Mouse (Mus musculus) WW6 (cell line): ENCODE data around the gene Gramd1b.

ENCODE experiments used
- DNase-seq: peaks from one replicate; pipeline ENCODE4 v3.0.0-alpha.2; 2013; ENCODE audit warnings: low read depth, low spot score

Gramd1b gene

DNA sequence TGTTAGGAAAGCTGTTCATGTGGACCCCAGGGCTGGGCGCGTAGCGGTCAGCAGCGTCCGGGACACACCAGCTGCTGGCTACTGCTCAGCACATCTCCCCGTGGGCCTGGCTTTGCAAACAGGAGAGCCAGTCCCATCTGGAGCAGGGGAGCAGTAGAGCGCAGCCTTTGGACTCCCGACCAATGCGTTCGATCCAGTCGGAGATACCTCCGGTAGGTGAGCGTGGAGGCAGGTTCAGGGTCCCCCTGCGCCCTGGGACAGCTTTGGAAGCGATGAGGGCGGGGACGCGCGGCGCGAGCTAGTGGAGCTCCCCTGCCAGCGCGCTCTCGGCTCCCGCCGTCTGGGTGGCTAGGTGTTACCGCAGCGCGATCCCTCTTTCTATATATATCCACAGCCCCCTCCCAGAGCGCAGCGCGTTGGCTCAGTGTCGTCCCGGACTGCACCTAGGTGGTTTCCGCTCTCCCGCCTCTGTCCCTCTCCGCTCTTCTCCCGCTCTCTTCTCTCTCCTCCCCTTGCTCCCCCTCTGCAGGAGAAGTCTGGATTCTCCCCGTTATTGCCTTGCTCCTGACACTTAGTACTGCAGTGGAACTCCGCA lies at the start of gene Gramd1b:
Gene Gramd1b, minus strand, starts transcription at position 357 of the 595 bp plus-strand sequence.
- peak; percentile 16 for DNase-seq

DNA sequence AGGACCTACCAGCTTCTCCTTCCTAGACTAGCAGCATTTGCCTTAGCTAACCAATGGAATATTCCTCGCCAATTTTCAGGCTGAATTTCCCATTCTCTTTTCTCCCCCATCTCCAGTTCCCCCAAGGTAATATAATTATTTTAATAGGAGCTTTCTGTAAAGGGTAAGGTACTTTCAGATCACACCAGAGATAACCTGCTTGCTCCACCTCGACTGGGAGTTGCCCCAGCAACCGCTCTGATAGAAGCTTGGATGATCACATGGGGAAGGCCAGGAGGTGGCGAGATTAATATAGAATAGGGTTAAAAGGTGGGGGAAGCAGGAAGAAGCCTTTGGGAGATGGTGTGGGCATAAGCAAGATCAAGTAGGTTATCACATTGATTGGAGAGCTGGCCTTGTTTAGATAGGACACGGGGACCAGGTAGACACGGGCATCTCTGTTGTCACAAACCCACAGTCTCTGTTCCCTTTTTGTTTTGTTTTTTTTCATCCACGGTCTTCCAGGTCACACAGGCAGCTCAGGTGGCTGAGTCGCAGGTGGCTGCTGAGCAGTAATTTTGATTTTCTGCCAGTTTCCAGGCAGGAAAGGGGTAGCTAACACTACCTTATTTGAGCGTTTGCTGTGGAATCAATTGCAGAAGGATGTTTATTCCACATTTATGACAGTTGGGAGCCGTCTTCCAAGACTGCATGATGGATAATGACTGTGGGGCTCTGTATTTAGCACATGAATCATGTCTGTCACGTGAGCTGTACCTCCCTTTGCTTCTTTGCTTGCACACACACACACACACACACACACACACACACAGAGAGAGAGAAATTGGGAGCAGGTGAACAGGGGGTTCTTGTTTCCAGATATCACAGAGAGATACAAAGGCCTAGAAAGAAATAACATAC lies 47.8 kb upstream of the Gramd1b start:
- no peak for DNase-seq

DNA sequence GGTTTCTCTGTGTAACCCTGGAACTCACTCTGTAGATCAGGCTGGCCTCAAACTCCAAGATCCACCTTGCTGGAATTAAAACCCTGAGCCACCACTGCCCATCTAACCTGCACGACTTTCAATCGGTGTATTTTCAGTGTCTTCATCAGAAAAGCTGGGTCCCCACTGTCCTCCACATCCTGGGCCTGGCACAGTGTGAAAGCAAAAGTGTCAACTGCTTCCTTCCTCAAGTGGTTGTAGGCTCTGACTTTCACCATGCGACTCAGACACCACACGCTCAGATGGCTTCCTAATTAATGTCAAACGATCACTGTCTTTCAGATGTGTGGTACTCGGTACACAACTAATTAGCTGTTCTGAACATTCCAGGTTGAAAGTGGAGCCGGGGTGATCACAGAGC lies 45.9 kb upstream of the Gramd1b start:
- DNase-seq, result no peak

DNA sequence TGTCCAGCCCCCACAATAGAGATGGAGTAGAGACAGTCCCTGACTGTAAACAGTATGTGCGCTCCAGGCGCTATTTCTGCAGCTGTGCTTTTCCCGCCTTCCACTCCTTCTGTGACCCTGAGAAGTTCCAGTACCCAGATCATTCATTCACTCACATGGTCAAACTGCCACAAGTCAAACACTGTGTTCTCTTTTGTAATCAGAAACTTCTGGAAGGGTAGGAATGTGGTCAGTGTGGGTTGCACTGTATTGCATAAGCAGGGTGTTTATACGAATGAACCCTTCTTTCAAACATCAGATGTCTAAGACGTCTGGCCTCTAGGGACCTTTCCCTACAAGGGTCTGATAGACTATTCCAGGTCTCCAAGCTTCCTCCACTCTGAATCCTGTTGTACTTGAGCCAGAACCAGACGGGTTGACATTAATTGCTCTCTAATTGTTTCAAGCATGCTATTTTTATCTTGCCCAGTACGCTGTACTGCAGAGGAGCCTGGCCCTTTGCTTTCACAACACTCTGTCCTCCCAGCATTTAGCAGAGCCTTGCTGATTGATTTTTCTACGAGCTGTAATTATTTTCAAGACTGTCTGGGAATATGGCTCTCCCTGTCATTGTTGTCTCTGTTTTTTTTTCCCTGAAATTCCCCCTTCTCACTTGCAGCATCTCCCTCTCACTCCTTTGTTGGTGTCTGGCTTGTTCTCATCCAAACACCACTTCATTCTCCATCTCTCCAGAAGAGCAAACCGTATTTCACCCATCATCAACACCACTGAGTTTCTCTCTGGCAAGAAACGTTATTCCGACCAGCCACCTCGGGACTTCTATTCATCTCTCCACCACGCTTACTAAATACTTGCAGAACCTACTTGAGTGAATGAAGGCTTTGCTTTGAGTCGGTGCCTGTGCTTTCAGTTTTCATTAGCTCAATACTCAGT lies 44.1 kb upstream of the Gramd1b start:
- no peak for DNase-seq

DNA sequence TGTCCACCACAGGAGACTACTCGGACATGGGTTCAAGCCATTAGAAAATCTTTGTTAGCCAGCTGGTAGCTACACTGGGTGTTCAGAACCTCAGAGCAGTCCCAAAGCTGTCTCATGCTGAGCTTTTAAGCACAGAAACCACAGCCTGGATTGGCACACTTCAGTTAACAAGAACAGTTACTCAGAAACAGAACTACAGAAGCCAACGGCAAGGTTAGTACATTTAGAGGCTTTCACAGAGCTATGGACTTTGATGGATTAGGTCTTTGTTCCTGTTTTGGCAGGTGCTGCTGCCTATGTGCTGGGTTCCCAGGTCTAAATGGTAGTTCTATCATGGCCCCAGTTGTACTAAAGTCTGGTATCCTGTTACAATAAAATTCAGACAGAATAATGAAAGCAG lies 40.1 kb upstream of the Gramd1b start:
- DNase-seq, result no peak

DNA sequence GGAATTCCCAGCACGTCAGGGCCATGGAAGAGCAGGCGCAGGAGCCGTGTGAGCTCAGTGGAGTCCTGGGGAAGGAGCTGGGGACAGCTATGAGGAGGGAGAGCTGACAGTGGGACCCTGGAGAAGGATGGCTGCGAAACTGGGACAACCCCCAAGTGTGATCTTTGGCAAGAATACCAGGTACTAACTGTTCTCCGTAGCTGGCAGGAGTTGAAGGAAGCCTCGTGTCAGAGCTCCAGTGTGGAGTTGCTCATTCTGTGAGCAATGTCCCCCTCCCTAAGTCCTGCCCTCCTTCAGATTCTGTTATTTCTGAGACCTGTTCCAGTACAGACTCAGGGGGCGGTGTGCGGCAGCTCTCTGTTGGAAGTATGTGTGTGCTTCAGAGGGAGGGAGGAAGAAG lies 36.9 kb upstream of the Gramd1b start:
- DNase-seq, result no peak

DNA sequence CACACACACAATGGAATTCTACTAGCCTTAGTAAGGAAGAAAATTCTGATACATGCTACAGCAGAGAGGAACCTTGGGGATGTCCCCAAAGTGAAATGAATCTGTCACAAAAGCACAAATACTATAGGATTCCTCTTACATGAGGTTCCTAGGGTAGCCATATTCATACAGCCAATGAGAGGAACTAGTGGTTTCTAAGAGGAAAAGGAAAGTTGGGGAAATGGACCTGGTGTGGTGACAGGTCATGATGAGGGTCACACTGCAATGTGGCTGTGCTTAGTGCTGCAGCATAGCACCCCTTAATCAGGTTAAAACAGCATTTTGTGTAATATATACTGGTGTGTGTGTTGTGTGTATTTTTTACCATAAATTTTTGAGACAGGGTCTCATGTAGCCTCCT lies 32.6 kb upstream of the Gramd1b start:
- DNase-seq, result no peak

DNA sequence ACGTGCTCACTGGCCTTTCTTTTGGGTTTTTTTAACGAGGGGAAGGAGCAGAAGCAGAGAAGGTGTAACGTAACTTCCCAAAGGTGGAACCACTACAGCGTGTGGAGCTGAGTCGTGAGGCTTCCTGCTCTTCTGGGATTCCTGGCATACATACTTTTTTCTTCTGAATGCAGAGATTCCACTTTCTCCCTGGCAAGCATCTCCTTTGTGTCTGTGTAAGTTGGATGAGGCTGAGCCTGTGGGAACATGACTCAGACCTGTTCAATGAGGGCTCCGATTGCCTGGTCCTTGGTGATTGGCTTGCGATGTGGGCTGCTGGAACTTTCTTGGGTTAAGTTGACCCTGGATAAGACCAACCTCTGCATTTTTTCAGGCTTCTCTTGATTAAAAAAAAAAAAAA lies 28.5 kb upstream of the Gramd1b start:
- no peak for DNase-seq

DNA sequence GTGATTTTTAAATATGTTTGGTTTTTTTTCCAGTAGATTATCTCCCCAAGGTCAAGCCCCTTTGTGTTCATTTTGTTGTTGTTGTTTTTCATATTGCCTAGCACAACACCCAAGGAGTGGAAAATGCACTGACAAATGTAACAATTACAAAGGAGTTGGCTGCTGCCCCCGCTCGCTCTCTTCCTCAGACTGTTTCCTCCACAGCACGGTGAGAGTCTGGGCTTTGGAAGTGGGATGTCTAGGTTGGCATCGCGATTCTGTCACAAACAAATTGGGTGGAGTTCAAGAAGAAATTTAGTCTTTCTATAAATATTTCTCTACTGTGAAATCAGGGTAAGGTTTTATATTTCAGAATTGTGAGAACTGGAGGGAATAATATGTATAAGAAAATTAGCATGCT lies 26.6 kb upstream of the Gramd1b start:
- no peak for DNase-seq

DNA sequence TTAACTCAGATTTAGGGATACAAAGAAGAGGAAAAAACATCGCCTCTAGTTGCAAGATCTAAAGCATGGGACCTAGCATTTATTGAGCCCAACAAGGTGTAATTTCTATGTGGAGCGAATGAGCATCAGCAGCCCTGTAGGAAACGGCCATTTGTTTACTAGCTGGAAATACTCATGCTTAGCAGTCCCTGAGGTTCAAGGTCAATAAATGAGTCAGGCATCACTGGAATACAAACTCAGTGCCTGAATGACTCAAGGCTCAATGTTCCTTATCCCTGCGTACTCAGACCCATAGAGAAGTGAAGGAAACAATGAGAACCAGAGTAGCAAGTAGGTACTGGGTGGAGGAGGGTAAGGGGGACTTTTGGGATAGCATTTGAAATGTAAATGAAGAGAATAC lies 25.2 kb upstream of the Gramd1b start:
- no peak for DNase-seq

DNA sequence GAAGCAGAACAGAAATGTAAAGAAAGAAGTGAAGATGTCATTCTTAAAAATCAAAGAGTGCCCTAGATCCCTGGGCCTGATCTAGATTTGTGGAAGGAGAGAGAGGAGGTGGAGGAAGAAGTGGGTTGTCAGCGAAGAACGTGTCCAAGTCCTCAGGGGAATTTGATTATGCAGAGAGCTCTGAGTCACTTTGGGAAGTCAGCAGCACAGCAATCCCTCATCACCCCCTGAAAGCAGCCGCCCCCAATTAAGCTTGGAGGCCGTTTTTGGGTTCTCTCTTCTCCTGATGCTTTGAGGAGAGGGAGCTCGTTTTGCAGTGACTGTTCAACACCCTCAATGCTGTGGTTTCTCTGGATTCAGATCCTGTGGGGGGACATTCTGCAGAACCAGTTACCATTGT lies 24.1 kb upstream of the Gramd1b start:
- DNase-seq, result no peak

DNA sequence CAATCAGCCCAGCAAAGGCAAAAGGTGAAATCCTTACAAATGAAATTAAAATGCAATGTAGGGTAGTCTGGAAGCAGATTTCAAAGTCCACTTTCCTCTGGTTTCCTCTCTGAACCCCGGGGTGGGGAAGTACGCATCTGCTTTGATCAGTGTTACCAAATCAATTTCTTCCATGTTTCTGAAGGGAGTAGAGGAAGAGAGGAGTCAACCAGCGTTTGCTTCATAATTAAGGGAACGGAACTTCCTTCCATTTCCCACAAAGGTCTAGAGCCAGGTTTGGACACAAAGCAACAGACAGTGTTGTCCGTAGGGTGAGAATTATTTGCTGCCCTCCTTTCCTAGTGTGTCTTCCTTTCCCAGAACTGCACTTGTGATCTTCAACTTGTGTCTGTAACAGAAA lies 16.7 kb upstream of the Gramd1b start:
- DNase-seq, result no peak

DNA sequence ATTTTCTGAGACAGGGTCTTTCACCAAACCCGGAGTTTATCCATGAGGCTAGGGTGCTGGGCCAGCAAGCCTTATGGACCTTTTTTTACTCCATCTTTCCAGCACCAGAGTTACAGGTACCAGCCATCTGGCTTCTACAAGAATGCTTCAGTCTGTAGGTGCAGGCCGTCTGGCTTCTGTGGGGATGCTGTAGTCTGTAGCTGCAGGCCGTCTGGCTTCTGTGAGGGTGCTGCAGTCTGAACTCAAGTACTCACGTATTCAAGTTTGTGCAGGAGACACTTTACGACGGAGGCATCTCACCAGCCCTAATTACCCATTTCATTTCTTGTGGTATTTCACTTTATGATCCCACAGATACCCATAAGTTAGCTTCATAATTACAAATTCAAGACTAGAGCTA lies 14.0 kb upstream of the Gramd1b start:
- DNase-seq, result no peak

DNA sequence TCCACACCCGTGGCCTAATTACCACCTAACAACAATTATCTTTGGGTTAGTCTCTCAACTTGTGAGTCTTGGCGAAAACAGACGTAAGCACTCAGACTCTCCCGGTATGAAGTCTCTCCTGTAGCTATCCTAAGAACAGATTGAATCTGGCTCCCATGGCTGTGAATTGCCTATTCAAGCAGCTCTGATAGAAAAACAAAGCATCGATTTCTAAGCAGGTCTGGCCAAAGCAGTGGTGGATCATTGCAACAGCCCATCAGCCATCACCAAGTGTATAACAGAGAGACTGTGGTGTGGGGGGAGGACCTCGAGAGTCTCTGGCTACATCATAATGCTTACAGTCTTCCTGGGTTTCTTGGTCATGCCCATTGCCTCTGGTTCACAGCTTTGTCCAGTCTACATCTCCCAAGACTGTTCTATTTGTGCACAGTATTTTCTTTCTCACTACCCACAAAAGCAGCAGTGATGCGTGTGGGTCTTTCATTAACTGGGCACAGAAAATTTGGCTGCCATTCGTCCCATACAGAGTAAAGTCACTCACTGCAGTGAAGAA lies 8.5 kb upstream of the Gramd1b start:
- no peak for DNase-seq

DNA sequence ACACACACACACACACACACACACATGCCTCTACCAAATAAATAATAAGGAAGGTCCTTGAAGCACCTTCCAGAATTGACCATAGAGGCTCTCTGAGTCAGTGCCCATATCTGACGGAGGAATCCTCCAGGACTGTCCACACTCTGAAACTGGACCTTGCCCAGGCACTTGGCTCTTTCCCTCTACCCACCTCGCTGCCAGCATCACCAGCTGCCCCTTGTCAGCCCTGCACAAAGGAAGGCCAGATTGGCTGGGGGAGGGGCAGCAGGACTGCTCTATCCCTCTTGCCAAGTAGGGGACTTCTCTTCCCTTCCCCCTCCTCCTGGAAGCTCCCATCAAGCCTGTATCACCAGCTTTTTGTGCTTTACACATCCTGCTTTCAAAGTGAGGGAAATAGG lies 6.5 kb upstream of the Gramd1b start:
- no peak for DNase-seq

DNA sequence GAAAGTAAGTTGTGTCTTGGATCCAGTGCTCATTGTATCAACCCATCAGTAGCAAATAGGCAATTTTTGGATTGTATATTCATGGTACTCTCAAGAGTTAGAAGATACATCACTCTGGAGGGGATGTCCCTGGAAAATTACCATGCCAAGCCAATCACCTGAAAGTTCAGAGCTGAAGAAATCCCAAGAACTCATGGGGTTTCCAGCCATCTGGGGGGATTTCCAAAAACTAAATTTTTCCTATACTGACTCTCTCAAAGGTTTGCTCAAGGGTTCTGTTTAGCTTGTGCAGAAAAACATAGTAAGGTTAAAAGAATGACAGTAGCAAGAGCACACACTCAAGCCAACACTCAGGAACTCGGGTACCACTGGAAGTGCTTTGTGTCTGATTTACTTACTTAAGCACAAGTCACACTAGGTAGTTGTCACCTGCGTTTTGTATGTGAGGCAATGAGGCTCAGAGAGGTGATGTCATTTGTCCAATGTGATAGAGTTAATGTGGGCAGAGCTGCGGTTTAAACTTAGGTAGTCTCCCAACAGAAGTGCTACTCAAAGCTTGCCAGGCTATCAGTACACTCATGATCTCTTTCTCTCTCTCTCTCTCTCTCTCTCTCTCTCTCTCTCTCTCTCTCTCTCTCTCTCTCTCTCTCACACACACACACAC lies 6.0 kb upstream of the Gramd1b start:
- DNase-seq, result no peak

DNA sequence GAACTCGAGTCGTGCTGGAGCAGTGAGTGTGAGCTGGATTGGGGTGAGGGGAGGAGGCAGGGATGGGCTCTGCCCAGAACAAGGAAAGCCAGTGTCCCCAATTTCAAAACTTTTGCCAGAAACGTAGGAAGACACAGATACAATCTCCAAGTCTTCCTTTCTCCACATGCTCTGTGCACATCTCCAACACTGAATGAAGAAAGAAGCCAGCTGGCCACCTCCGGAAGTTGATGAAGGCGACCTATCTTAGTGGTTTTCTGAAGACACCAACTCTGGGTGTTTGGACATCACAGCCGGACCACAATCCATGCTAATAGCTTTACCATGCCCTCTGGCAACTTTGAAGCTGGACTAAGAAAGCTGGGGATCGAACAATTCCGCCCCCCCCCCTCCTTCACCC lies 647 bp downstream of the Gramd1b start:
- DNase-seq, result no peak

DNA sequence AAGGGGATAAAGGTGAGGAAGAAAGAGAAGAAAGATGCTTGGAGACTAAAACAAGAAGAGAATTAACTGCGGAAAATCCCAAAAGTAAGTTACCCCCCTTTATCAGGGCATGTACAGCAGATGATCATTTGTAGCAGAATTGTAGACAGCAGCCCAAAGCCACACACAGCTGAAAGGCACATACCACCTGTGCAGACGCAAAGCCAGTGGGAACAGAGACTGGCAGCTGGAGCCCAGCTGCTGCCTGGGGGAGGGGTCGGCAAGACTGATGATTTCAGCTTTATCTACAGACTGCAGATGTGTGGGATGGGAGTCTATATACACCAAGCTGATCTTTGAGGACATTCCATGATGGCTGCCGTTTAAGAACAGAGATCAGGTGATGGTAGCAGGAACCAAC lies 2.5 kb downstream of the Gramd1b start:
- no peak for DNase-seq

DNA sequence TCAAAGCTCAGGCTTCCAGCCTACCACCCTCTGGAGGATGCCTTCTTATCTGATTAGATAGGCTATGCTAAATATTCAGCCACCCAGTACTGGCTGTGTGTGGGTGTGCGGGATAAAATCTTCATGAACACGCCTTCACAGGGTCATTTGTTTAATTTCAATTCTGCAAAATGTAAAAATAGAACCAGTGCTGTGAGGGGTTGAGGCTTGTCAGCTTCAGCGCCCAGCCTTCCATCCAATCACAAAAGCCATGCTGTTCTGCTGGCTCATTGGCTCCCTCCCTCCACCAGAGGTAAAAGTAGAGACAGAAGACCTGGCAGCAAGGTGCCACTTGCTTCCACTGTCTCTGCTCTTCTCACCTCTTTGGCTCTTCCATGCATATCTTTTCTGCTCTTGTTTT lies 4.3 kb downstream of the Gramd1b start:
- DNase-seq, result no peak

DNA sequence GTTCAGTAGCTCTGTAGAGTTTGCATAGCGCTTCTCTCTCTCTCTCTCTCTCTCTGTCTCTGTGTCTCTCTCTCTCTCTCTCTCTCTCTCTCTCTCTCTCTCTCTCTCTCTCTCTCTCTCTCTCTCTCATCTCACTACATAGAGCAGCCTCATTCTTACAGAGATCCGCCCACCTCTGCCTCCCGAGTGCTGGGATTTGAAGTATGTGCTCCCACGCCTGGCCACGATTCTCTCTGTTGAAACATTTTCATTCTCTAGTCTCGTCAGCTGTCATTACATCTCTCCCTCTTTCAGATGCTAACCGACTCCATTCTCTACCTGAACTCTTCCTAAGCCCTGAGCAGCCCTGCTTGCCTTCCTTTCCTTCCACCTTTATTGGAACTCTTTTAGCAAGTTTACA lies 9.0 kb downstream of the Gramd1b start:
- DNase-seq, result no peak

DNA sequence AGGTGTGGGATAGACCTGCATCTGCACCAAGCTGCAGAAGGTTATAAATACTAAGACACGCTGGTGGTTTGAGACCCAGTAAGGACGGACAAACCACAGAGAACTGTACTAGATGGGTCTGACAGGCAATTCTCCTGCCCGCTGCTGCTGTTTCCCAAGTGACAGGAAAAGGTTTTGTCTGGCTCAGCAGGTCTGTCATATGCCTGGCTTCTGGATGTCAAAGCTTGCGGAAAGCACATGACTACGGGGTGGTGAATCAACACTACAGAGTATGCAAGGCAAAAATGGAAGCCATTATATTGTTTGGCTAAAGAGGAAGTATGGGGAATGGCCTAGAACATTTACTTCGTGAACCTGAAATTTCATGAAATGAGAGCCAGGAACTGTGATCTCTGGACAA lies 10.1 kb downstream of the Gramd1b start:
- DNase-seq, result no peak
